Mouse (Mus musculus) gastrocnemius, adult 18-20 months (tissue): ENCODE data around the gene Pard3b. TPM values are rescaled to one million over a fixed set of nuclear protein-coding genes. Genes with fewer than 3 reads are reported as not detected.

Experiments
- DNase-seq: peaks from one replicate; pipeline ENCODE4 v3.0.0; 2021; ENCODE audit warnings: low spot score
- total RNA-seq, 2 experiments: library from RNA; stranded (reverse); gene quantifications; 2 replicates each; pipeline ENCODE4 v1.2.3; 2021

The Pard3b gene
- total RNA-seq, 2 experiments from 2014 or later = 4.0 to 5.3 TPM

DNA sequence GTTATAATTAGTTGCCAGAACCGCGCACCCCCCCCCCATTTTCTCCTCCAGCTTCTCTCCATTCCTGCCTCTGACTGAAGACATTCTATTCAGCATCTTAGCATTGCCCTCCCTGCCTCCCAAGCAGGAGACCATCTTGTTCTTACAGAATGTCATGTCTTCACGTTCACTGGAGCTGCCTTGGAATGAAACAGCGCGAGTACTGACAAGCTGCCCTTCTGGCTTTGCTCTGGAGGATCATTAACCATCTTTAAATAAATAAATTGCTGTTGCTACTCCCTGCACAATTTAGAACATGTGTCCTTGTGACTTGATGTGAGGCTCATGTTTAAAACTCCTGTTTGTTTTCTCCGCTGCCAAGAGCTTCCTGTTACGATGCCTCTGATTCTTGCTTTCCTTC lies 432.5 kb downstream of the Pard3b start:
- no peak for DNase-seq

DNA sequence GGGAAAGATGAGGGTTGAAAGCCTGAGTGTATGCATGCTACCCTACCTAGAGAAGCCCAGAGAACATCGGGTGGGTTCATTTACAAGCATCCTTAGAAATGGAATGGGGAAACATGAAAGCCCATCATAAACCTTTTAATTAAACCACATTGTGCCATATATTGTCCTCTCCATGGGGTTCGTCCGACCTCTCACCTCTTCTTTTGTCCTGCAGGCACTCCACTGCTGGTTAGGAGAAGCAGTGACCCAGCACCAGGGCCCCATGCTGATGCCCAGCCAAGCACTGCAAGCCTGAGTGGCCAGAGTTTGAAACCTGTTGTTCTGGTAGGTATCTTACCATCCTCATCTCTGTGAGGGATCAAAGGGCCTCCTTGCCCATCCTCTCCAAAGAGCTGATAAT lies 437.5 kb downstream of the Pard3b start:
- DNase-seq = no peak

DNA sequence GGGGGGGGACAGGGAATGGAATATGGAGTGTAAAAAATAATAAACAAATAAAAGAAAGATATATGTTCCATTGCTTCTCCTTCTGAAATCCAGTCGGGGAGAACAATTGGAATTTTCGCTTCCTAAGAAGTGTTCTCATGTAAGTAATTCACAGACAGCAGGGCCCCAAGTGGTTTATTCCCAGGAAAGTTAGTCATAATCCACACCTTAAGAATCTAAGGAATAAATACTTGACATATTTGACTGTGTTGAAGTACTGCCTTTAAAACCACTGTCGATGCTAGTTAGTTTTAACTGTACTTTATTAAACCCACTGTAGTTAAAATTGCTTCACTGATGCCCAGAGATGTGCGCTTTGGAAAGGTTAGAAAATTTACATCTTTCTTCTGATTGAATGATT lies 442.5 kb downstream of the Pard3b start:
- DNase-seq = no peak

DNA sequence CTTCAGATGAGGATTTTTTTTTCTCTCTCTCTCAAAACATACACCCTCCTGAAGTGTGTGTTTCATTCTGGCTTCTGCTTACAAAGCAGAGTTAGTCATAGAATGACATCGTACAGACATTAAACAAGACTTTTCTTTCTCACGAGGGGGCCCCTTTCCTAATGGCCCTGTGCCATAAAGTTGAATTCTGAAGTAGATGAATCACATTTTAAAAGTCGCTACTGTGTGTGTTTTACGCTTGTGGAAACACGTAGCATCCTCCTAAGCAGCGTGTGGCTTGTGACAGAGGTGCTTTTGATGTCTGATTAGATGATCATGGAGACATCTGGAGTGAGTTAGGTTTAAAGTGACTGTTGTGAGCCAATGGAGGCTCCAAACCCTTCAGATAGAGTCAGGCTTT lies 447.4 kb downstream of the Pard3b start:
- DNase-seq = no peak

DNA sequence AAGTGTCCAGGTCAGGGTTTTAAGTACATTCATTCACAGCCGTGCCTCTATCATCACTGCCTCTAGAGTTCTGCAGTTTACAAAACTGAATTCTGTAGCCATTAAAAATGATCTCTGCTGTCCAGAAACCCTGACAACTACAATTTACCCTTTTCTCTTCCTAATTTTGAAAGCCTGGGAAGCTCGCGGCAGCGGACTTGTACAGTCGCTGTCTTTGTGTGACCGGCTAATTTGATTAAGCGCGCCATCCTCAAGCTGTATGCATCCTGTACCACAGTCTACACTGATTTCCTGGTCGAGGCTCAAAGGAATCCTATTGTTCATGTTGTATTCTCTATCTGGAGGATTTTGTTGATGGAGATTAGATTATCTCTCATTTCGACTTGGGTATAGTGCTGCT lies 448.8 kb downstream of the Pard3b start:
- no peak for DNase-seq

DNA sequence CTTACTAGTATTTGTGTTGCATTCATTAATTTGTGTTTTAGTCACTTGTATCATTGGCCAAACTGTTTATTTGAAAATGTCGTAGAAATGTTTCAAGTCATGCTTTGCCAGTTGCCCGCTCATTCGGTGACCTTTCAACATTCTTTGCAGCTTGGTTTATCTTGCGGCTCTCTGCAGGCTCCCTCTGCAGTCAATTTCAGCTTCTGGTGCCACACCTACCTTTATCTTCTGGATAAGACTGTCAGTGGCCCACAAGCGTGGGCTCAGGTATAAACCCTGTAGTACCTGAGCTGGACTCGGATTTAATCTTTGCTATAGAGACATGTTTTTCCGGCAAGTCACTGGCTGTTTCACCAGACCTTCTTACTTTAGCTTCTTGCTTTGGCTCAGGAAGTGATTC lies 456.3 kb downstream of the Pard3b start:
- DNase-seq = no peak

DNA sequence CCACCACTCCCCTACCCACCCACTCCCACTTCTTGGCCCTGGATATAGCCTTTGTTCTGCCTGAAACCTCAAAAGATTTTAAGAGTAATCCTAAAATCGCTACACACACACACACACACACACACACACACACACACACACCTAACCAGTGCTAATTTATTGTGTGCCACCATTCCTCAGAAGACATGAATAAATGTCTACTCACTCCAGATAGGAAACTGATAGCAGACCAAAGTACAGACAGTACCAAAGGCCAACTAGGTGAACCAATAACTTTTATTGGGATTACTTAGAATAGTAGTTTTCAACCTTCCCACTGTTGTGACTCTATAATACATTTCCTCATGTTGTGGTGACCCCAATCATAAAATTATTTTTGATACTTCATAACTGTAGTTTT lies 483.8 kb downstream of the Pard3b start:
- no peak for DNase-seq

DNA sequence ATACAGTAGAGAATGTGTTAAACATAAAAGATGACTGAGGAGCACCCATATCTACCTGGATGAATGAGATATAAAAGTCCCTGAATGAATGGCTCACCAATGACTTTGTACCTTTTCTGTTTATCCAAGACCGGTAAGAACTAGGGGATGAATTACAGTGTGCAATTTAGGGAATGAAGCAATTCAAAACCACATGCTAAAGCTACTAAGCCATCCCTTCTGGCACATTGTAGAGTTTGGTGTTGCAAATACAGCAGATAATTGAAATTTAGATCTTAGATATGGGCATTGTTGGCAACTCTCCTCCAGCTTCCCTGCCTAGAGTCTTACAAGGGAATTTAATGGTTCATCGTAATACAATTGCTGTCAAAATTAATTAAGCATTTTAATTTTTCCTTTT lies 490.6 kb downstream of the Pard3b start:
- no peak for DNase-seq

DNA sequence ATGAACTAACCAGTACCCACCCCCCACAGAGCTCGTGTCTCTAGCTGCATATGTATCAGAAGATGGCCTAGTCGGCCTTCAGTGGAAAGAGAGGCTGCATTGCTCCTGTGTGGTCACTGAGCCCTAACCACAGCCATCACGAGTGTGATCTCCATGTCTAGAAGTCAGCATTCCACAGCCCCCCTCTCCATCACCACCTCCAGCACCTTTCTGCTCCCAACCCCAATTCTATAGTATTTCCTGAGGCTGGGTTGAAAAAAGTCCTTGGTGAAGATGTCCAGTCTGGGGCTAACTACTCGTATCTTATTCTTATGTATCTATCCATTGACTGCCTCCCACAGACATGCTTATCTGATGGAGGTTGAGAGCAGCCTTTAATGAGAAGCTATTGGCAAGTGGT lies 509.5 kb downstream of the Pard3b start:
- no peak for DNase-seq

DNA sequence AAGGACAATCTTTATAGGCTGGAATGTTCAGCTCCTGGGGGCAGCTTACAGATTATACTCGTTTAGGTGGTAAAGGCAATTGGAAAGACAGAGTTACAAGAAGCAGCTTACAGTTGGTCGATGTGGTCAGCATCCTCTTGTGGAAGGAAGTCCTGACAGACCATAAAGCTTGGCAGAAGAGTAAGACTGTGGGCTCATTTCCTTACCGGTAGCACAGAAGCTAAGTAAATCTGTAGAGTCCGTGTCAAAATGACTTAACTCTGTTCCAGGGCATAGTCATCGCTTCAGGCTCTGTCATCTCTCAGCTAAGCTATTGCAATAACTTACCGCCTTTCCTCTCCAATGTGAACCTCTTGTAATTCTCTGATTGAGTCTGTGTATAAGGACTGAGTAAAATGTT lies 510.2 kb downstream of the Pard3b start:
- no peak for DNase-seq

DNA sequence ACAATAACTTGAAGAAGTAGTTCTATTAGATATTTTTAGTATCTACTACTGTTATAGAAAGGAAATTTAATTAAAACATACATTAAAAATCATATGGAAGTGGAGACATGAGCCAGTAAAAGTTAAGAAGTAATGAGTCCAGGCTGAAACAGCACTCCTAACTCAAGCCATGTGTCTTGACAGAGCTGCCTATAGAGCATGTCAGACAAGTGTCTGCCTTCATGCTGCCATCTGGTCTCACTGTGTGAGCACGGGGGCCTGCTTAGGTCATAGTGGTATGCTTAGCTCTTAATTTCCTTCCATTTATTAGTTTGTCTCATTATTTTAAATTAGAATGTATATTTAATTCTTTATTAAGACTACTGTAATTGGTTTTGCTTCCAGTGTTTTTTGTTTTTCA lies 517.3 kb downstream of the Pard3b start:
- DNase-seq = no peak

DNA sequence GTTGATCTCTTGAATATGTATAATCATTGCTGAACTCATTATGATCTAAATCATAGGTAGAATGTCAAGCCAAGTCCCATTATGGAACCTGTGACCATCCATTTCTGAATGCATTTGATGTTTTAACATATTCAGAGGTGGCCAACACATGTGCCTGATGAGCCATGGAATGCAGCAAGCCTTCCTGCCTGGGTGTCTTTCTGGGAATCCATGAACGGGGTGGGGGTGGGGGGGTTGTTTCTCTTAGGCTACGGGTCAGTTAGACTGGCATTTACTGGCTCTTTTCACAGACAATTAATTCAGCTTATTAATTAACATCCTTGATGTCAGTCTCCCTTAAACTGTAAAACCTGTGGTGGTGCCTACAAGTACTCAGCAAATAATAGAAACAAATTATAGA lies 521.0 kb downstream of the Pard3b start:
- no peak for DNase-seq

DNA sequence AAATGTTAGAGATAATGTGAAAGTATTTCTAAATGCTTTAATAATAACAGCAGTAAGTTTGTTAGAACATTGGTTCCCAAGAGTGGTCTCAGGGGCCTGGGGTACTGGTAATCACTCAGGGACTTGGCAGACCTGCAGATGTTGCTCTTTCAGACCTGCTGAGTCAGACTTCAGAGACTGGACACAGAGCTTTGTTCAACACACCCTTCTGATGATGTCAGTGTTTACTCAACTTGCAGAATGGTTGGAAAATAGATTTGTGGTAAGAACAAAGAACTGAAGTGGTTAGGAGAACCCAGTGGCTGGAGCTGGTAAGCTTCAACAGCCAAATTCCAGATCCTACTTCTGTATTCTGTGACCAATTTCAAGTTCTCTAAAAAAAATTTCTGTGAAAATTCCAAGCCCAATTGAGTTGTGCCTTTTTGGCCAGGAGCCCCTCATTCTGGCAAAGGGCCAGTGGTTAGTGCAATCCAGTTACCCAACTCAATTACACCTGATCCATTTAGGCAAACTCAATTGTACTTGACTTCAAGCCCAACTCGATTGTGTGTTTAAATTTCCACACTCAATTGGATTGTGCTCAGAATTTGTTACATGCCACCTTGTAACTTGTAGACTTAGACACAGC lies 536.5 kb downstream of the Pard3b start:
- DNase-seq = peak; percentile 27

DNA sequence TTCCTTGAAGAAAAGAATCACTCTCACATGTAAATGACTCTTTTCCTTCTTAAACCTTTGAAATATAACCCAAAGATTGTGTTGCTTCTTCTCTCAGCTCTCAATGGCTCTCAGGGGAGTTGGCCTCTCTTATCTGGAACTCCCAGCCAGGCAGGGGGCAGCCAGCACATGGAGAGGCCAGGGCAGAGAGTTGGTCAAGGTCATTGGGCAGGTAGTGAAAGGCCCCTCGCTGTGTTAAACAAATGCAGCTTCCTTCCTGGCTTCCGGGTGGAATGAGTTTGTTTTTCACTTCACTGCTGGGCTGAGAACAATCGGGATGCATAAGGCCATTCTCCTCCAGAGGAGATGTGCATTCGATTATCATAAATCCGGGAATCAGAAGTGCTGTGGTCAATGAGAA lies 543.0 kb downstream of the Pard3b start:
- DNase-seq = no peak

DNA sequence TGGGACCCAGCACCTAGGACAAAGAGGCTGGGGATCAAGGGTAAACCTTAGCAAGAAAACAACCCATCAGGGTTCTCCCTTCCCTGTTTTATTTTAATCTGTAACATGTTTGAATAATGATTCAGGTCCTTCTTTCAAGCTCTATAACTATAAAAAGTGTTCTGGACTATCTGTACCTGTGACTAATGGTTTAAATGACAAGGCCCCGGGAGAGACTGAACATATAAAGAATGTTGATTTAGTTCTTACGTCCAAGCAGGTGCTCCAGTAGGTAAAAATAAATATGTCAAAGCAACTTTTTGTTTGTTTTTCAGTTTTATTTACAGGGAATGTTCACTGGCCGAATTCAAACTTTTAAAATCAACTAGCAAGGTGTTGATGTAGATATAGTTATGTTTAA lies 544.0 kb downstream of the Pard3b start:
- no peak for DNase-seq

DNA sequence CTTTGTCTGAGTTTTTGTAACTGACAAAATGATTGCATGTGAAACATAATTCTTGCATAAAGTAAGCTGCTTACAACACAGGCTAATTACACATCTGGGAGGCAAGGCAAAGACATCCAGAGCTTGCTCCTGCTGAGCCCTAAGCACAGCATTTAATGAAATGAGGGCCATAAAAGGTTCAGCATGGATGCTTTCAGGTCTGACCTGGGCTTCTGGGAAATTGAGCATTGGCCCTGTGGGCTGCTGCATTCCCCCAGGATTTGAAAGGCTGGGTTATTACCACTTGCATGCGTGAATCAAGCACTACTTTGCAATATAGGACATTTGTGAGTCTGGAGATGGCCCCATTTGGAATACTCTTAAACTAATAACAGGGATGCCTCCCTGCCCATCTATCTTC lies 552.2 kb downstream of the Pard3b start:
- no peak for DNase-seq

DNA sequence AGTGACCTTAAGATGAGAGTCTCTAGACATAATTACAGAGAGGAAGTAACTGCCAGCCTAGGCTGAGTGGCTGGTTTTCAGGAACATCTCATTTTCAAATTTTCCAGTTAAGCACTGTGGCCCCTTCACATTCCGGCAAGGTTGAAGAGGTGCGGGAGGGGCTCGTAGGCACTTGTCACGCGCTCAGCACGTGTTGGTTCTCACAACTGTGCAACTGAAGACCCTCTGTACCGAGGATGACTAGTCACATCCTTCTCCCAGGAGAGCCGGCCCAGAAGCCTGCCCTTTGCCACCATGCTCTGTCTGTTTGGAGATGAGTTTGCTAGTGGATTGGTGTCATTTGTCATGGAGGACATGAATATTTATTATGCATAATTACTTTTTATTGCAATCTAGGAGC lies 558.9 kb downstream of the Pard3b start:
- no peak for DNase-seq

DNA sequence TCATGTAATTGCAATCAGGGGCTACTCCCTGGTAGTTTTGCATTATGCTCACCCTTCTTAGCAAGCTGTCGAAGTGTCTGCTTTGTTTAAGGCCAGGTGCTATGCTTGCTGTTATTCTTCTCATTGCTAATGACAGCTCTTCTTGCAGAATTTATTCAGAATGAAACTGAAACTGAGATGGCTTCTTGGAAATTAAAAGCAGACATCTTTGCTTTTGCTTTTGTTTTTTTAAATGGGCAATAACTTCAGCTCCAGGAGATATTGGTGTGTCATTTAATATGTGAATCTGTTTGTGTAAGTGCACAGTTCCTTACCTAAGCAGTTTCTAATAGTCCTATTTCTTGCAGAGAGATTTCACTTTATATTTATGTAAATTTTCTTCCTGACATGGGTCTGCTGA lies 562.3 kb downstream of the Pard3b start:
- no peak for DNase-seq

DNA sequence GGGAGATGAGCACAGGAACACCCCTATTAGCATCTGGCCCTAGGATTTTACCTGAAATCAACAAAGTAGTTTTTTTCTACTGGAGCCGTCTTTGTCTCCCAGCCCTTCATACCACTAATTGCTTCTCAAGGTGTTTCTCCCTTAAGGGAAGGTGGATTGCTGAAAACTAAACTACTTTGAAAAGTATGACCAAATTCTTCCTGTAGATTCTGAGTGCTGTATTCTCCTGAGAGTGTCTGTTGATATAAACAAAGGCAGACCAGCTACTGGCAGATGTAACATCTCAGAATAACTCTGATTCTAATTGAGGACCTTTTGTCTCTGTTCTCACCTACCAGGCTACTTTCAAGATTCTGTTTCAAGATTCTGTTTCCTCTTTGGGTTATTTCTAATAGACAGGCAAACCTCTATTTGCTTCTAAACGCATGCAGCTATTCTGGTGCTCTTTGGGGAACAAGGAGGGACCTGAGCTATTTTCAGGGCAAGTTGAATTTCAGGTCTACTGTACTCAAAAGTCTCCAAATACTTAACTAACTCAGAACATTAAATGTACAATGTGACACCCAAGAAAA lies 563.1 kb downstream of the Pard3b start:
- no peak for DNase-seq

DNA sequence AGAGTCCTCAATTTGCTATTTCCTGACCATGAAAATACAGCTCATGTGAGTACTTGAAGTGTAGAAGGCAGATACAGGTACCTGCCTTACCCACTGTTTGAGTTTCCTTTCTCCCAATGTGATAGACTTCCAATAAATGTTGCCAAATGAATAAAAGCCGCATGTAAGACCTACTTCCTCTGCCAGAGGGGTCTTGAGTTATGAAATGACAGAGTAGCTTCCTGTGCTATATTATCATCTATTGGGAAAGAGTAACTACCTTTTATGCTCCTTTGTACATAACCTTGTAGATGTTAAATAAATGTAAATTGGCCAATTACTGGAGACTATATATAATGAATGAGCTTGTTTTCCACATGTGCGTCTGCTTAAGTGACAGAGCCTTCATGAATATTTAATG lies 574.7 kb downstream of the Pard3b start:
- no peak for DNase-seq

DNA sequence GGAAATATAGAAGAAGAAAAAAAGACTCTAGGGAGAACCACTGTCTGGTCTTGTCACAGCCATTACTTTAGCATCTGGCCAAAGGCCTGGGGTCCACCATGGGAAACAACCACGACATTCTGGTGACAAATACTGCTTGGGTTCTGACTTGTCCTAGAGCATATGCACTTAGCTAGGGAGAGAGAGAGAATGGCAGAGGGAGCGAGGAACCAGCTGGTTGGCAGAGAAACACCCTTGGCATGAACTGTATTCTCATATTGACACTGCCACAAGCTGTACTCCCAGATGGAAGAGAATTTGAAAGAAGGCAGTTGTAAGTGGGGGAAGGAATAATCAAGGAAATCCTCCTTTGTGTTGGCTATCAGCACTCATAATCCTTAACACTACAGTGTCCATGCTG lies 577.2 kb downstream of the Pard3b start:
- peak; percentile 24 for DNase-seq

DNA sequence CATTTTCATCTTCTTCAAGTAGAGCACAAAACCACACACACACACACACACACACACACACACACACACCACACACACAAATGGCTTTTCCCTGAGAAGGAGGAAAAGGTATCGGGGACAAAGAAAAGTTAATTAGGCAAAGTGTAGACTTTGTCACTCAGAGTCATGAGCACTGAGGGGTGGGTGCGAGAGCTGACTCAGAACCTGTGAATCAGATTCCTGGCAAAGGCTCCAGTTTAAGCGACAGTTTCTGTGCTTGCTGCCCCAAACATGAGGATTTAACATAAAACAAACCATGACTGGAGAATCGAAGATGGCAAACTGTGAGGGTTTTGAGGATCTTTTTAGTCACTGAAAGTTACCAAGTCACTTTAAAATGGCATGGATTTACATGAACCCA lies 577.9 kb downstream of the Pard3b start:
- DNase-seq = no peak

DNA sequence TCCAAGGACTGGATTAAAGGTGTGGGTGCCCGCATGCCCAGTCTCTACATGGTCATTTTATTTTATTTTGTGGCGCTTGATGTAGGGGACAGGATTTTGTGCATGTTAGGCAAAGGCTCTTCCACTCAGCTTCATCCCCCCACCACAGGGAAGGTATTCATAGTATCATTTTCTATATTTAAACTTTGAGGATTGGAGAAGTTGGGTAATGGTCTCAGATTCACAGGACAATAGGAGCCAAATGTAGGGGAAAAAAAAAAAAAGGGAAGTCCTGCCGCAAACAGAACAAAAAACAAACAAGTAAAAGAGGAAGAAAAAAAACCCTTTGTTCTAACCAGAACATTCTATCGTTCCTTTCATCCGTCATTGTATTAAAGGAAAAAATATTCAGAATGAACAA lies 590.5 kb downstream of the Pard3b start:
- DNase-seq = no peak

DNA sequence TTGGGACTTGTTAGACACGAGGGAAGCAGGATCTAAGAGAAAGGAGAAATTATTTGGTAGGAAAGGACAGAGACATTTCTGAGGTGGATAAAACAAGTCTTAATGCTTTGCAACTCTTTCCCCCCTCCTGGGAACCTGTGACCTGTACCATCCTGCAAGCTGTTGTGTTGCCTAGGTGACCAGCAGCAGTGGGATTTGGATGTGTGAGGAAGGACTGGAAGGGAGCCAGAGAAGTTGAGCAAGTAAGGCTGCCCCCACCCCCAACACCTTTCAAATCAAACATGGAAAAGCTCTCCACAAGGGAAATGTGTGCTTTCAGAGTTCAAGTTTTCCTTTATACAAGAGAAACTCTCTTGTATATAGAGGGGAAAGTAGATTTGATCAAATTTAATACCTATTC lies 595.4 kb downstream of the Pard3b start:
- no peak for DNase-seq
